Mouse (Mus musculus): Measurements from ENCODE around the gene Mmd. TPM values are rescaled to one million over a fixed set of nuclear protein-coding genes. Genes with fewer than 3 reads are reported as not detected.

Gene Mmd
- polyA plus RNA-seq, 1 experiment from 2014 or later, result 118 TPM

GRCm38 (mm10) chr11:90326146-90326545, 76.9 kb downstream of the Mmd start:
- H3K27ac ChIP-seq (ENCODE audit: low read depth, low read length), result no peak overlapping the region
- ATAC-seq, result no peak
- H3K9me3 ChIP-seq (ENCODE audit: control insufficient read depth, low read length), result no peaks in the 10 kb centered on the region
- H3K36me3 ChIP-seq (ENCODE audit: control insufficient read depth, insufficient read depth, low read length), result no peaks in the 10 kb centered on the region
- no peaks in the 10 kb centered on the region for H3K27me3 ChIP-seq (replicated peaks; ENCODE audit: control insufficient read depth, insufficient read depth, low read length)
- H3K4me2 ChIP-seq (ENCODE audit: low read length), result no peak overlapping the region
- no peaks in the 10 kb centered on the region for H3K4me1 ChIP-seq (ENCODE audit: control insufficient read depth, insufficient read depth, low read depth, low read length)
- 91% methylated on average over 5 of the region's 5 CpGs for WGBS
- H3K9ac ChIP-seq (ENCODE audit: low read depth, low read length), result no peak overlapping the region
- H3K4me3 ChIP-seq (ENCODE audit: low read length), result no peak overlapping the region

- no peak overlapping the region for H3K4me3 ChIP-seq (ENCODE audit: low read length)
These were observed 77.6 kb downstream of the Mmd start for GRCm38 (mm10) chr11:90326836-90327235.

More at GRCm38 (mm10) chr11:90326836-90327235, 77.6 kb downstream of the Mmd start:
- ATAC-seq, result no peak
- Histone ChIP-seq H3K36me3 (ENCODE audit: control insufficient read depth, insufficient read depth, low read length) (no peaks in the 10 kb centered on the region), H3K9me3 (ENCODE audit: control insufficient read depth, low read length) (no peaks in the 10 kb centered on the region), H3K4me2 (ENCODE audit: low read length) (no peak overlapping the region), H3K4me1 (ENCODE audit: control insufficient read depth, insufficient read depth, low read depth, low read length) (no peaks in the 10 kb centered on the region), H3K27me3 (replicated peaks; ENCODE audit: control insufficient read depth, insufficient read depth, low read length) (no peaks in the 10 kb centered on the region), H3K27ac (ENCODE audit: low read depth, low read length) (no peak overlapping the region), H3K9ac (ENCODE audit: low read depth, low read length) (no peak overlapping the region)
- 69% methylated on average over 1 of the region's 1 CpGs for WGBS

Other genes with a start within 250 kb of the Mmd start
- gene Pctp, start 246.6 kb upstream of the Mmd start, polyA plus RNA-seq (2015; fragmentation: Nextera tagmentation; extraction: Ambion mirVana), result 0.78 and 1.5 TPM in 2 replicates
- 15.0 and 19.4 TPM in 2 replicates for gene Tmem100, start 219.1 kb upstream of the Mmd start, polyA plus RNA-seq (2015; fragmentation: Nextera tagmentation; extraction: Ambion mirVana)
- gene Gm45716, start 61.8 kb upstream of the Mmd start, polyA plus RNA-seq (2015; fragmentation: Nextera tagmentation; extraction: Ambion mirVana), result 18.8 and 19.1 TPM in 2 replicates
- gene Hlf, start 141.4 kb downstream of the Mmd start, polyA plus RNA-seq (2015; fragmentation: Nextera tagmentation; extraction: Ambion mirVana), result 5.5 and 7.1 TPM in 2 replicates

Data from hindbrain, embryonic 16.5 days (tissue).